Mouse (Mus musculus) frontal cortex, postnatal 36 days (tissue): Measurements from ENCODE around the gene Itga7.

Experiments used
- DNase-seq, 2 experiments: peaks; one replicate each; pipeline ENCODE4 v3.0.0; 2022; ENCODE audit warnings: low spot score in 2 of 2

Gene Itga7

GRCm38 (mm10) chr10:128933574-128933973 lies at the start of gene Itga7:
TSS of gene Itga7 (plus strand) at chr10:128933818.
- no peak for DNase-seq

- no peak for DNase-seq
Measured at GRCm38 (mm10) chr10:128888941-128889827, 44.4 kb upstream of the Itga7 start.

- no peak for DNase-seq
Measured at GRCm38 (mm10) chr10:128889846-128890245, 43.8 kb upstream of the Itga7 start.

- no peak for DNase-seq
Measured at GRCm38 (mm10) chr10:128890383-128891295, 43.0 kb upstream of the Itga7 start.

GRCm38 (mm10) chr10:128891296-128892094 lies 42.1 kb upstream of the Itga7 start, which contains the start of gene Gdf11:
TSS of gene Gdf11 (minus strand) at chr10:128891718.
- DNase-seq, result no peak

- no peak for DNase-seq
Measured at GRCm38 (mm10) chr10:128892246-128892645, 41.4 kb upstream of the Itga7 start.

- peak; percentile 63 to 90 for DNase-seq
Measured at GRCm38 (mm10) chr10:128895437-128895836, 38.2 kb upstream of the Itga7 start.

- peak; percentile 23 to 46 for DNase-seq
Measured at GRCm38 (mm10) chr10:128895952-128896693, 37.5 kb upstream of the Itga7 start.

GRCm38 (mm10) chr10:128896807-128897206 lies 36.8 kb upstream of the Itga7 start:
- no peak for DNase-seq

GRCm38 (mm10) chr10:128897501-128897900 lies 36.1 kb upstream of the Itga7 start:
- DNase-seq, result no peak

- no peak for DNase-seq
Measured at GRCm38 (mm10) chr10:128899759-128900490, 33.7 kb upstream of the Itga7 start.

- DNase-seq, result no peak
Measured at GRCm38 (mm10) chr10:128900698-128901097, 32.9 kb upstream of the Itga7 start, which contains the start of gene Cd63. TSS of gene Cd63 (plus strand) at chr10:128900989.

- no peak for DNase-seq
Measured at GRCm38 (mm10) chr10:128901409-128901808, 32.2 kb upstream of the Itga7 start.

- DNase-seq, result no peak
Measured at GRCm38 (mm10) chr10:128902409-128902988, 31.1 kb upstream of the Itga7 start.

GRCm38 (mm10) chr10:128904812-128905211 lies 28.8 kb upstream of the Itga7 start:
- no peak for DNase-seq

- no peak for DNase-seq
Measured at GRCm38 (mm10) chr10:128908778-128909448, 24.7 kb upstream of the Itga7 start.

GRCm38 (mm10) chr10:128909567-128910028 lies 24.0 kb upstream of the Itga7 start:
- DNase-seq, result peak; percentile 52 to 57

GRCm38 (mm10) chr10:128910066-128910841 lies 23.4 kb upstream of the Itga7 start:
- DNase-seq, result peak in 1 of 2 experiments; percentile 55
